Mouse (Mus musculus) heart, adult 2 months (tissue): ENCODE results near the gene E2f7.

ENCODE experiments used
- CTCF ChIP-seq: fragments of 200-600 bp; IDR thresholded peaks from 2 replicates; pipeline ENCODE4 v1.8.1; 2022; ENCODE audit warnings: antibody characterized with exemption, mild to moderate bottlenecking, moderate library complexity
- EP300 ChIP-seq: fragments of 200-500 bp; IDR thresholded peaks from 2 replicates; pipeline ENCODE4 v1.6.1; 2011; ENCODE audit warnings: low read depth, low read length, control low read depth; ENCODE audit not compliant: insufficient read depth
- POLR2A ChIP-seq: fragments of 200-500 bp; IDR thresholded peaks from 2 replicates; pipeline ENCODE4 v1.6.1; 2011; ENCODE audit warnings: mild to moderate bottlenecking, low read depth, low read length, control low read depth; ENCODE audit not compliant: insufficient read depth

GRCm38 (mm10) chr10:110773878-110774277, 28.6 kb downstream of the E2f7 start:
- no peak for TF ChIP-seq POLR2A
- TF ChIP-seq CTCF, result no peak
- TF ChIP-seq EP300, result no peak
